Mouse (Mus musculus) midbrain, embryonic 16.5 days (tissue): ENCODE measurements around the gene Hint1. TPM values are rescaled to one million over a fixed set of nuclear protein-coding genes. Genes with fewer than 3 reads are reported as not detected.
A peak's percentile ranks its signal among the peaks of the same experiment; 100 is the strongest.

Source experiments
- ATAC-seq: fragments of 200-750 bp; cut with Nextera tagmentation; 2 replicates; pipeline ENCODE4 v1.8.0; 2017; ENCODE audit warnings: moderate TSS enrichment
- H3K27ac ChIP-seq: fragments of 300-500 bp; sonication (generic); 2 replicates; pipeline ENCODE4 v1.5.1; 2014; ENCODE audit warnings: mild to moderate bottlenecking, low read length, mixed read lengths
- H3K27me3 ChIP-seq: fragments of 300-500 bp; sonication (generic); 2 replicates; pipeline ENCODE4 v1.6.1; 2014; ENCODE audit warnings: low read depth, low read length, mixed read lengths; ENCODE audit not compliant: control insufficient read depth, insufficient read depth
- H3K36me3 ChIP-seq: fragments of 300-500 bp; sonication (generic); 2 replicates; pipeline ENCODE4 v1.6.1; 2014; ENCODE audit warnings: mild to moderate bottlenecking, low read length, moderate library complexity, mixed read lengths; ENCODE audit not compliant: control insufficient read depth, insufficient read depth
- H3K4me1 ChIP-seq: fragments of 300-500 bp; sonication (generic); 2 replicates; pipeline ENCODE4 v1.6.1; 2014; ENCODE audit warnings: mild to moderate bottlenecking, low read length, mixed read lengths; ENCODE audit not compliant: control insufficient read depth, insufficient read depth
- H3K4me2 ChIP-seq: fragments of 300-500 bp; sonication (generic); 2 replicates; pipeline ENCODE4 v1.6.1; 2014; ENCODE audit warnings: mild to moderate bottlenecking, low read length, mixed read lengths
- H3K4me3 ChIP-seq: fragments of 300-500 bp; sonication (generic); 2 replicates; pipeline ENCODE4 v1.5.1; 2014; ENCODE audit warnings: low read depth, mild to moderate bottlenecking, low read length, moderate library complexity, mixed read lengths
- H3K9ac ChIP-seq: fragments of 300-500 bp; sonication (generic); 2 replicates; pipeline ENCODE4 v1.6.1; 2014; ENCODE audit warnings: low read depth, low read length, mixed read lengths
- H3K9me3 ChIP-seq: fragments of 300-500 bp; sonication (generic); replicated peaks from 2 replicates; pipeline ENCODE4 v1.6.1; 2014; ENCODE audit warnings: mild to moderate bottlenecking, low read length, mixed read lengths; ENCODE audit not compliant: control insufficient read depth, poor library complexity, severe bottlenecking
- WGBS: fragments of 180-500 bp; shearing (Covaris S2); extraction: QIAGEN DNeasy Blood & Tissue Kit; methylation state at CpG from one replicate; pipeline ENCODE4 v1.1.7; 2014; 5-methylcytosine and 5-hydroxymethylcytosine counted together
- polyA plus RNA-seq: library from polyadenylated mRNA; unstranded; fragments of >200 nt; fragmentation: Nextera tagmentation; extraction: Ambion mirVana; gene quantifications from 2 replicates; pipeline ENCODE4 v1.2.1, GENCODE M21; 2015

Gene Hint1
- polyA plus RNA-seq, 1 experiment from 2014 or later, result 741 TPM

GRCm38 (mm10) chr11:54868445-54868844 lies 2.3 kb downstream of the Hint1 start:
- Histone ChIP-seq H3K36me3 (peaks cover 19% of the 10 kb centered on the region), H3K27me3 (no peaks in the 10 kb centered on the region), H3K9me3 (no peaks in the 10 kb centered on the region), H3K4me3 (no peak overlapping the region), H3K4me1 (peaks cover 32% of the 10 kb centered on the region), H3K4me2 (peak overlapping the region; percentile 28; the same call in 1 of the 2 replicates), H3K9ac (no peak overlapping the region), H3K27ac (no peak overlapping the region)
- 85% methylated on average over 2 of the region's 2 CpGs for WGBS
- no peak for ATAC-seq

- ATAC-seq, result no peak
- Histone ChIP-seq H3K4me3 (no peak overlapping the region), H3K9ac (no peak overlapping the region), H3K27me3 (no peaks in the 10 kb centered on the region), H3K36me3 (peaks cover 25% of the 10 kb centered on the region), H3K4me1 (peaks cover 32% of the 10 kb centered on the region), H3K9me3 (no peaks in the 10 kb centered on the region), H3K27ac (no peak overlapping the region), H3K4me2 (no peak overlapping the region)
- 86% methylated on average over 3 of the region's 3 CpGs for WGBS
Observed at GRCm38 (mm10) chr11:54869318-54869717, 3.1 kb downstream of the Hint1 start.

GRCm38 (mm10) chr11:54871831-54872537 lies 5.8 kb downstream of the Hint1 start:
- Histone ChIP-seq H3K9ac (no peak overlapping the region), H3K4me3 (no peak overlapping the region), H3K9me3 (no peaks in the 10 kb centered on the region), H3K4me2 (no peak overlapping the region), H3K27ac (no peak overlapping the region), H3K4me1 (peaks cover 28% of the 10 kb centered on the region), H3K36me3 (peaks cover 25% of the 10 kb centered on the region), H3K27me3 (no peaks in the 10 kb centered on the region)
- ATAC-seq, result no peak
- 73% methylated on average over 7 of the region's 7 CpGs for WGBS

- peaks cover 20% of the 10 kb centered on the region for H3K36me3 ChIP-seq
- H3K9me3 ChIP-seq, result no peaks in the 10 kb centered on the region
- H3K9ac ChIP-seq, result no peak overlapping the region
- H3K4me1 ChIP-seq, result no peaks in the 10 kb centered on the region
- H3K4me3 ChIP-seq, result no peak overlapping the region
- H3K27ac ChIP-seq, result no peak overlapping the region
- no peak overlapping the region for H3K4me2 ChIP-seq
- ATAC-seq, result no peak
- no peaks in the 10 kb centered on the region for H3K27me3 ChIP-seq
- WGBS, result 95% methylated on average over 5 of the region's 5 CpGs
Observed at GRCm38 (mm10) chr11:54876031-54876430, 9.8 kb downstream of the Hint1 start.

GRCm38 (mm10) chr11:54878893-54879292 lies 12.7 kb downstream of the Hint1 start:
- no peaks in the 10 kb centered on the region for H3K9me3 ChIP-seq
- H3K27me3 ChIP-seq, result no peaks in the 10 kb centered on the region
- ATAC-seq, result no peak
- no peak overlapping the region for H3K4me3 ChIP-seq
- 85% methylated on average over 6 of the region's 6 CpGs for WGBS
- H3K4me2 ChIP-seq, result no peak overlapping the region
- H3K9ac ChIP-seq, result no peak overlapping the region
- H3K27ac ChIP-seq, result no peak overlapping the region
- no peaks in the 10 kb centered on the region for H3K4me1 ChIP-seq
- peaks cover 3% of the 10 kb centered on the region for H3K36me3 ChIP-seq

- H3K36me3 ChIP-seq, result no peaks in the 10 kb centered on the region
- 38% methylated on average over 4 of the region's 4 CpGs for WGBS
- no peak overlapping the region for H3K9ac ChIP-seq
- ATAC-seq, result peak; percentile 54
- H3K4me2 ChIP-seq, result no peak overlapping the region
- no peaks in the 10 kb centered on the region for H3K4me1 ChIP-seq
- H3K9me3 ChIP-seq, result no peaks in the 10 kb centered on the region
- no peak overlapping the region for H3K27ac ChIP-seq
- H3K27me3 ChIP-seq, result no peaks in the 10 kb centered on the region
- H3K4me3 ChIP-seq, result no peak overlapping the region
Observed at GRCm38 (mm10) chr11:54879434-54879833, 13.3 kb downstream of the Hint1 start.

GRCm38 (mm10) chr11:54879922-54880321 lies 13.7 kb downstream of the Hint1 start:
- no peak for ATAC-seq

GRCm38 (mm10) chr11:54881051-54881474 lies 14.9 kb downstream of the Hint1 start:
- WGBS, result 13% methylated on average over 2 of the region's 2 CpGs
- no peaks in the 10 kb centered on the region for H3K9me3 ChIP-seq

More at GRCm38 (mm10) chr11:54879922-54880321, 13.7 kb downstream of the Hint1 start:
- no peaks in the 10 kb centered on the region for H3K4me1 ChIP-seq
- no peak overlapping the region for H3K27ac ChIP-seq
- H3K36me3 ChIP-seq, result no peaks in the 10 kb centered on the region
- H3K9ac ChIP-seq, result no peak overlapping the region
- no peak overlapping the region for H3K4me2 ChIP-seq
- H3K9me3 ChIP-seq, result no peaks in the 10 kb centered on the region
- 79% methylated on average over 10 of the region's 10 CpGs for WGBS
- H3K4me3 ChIP-seq, result no peak overlapping the region
- H3K27me3 ChIP-seq, result no peaks in the 10 kb centered on the region

GRCm38 (mm10) chr11:54882671-54883070 lies 16.5 kb downstream of the Hint1 start:
- H3K9me3 ChIP-seq, result no peaks in the 10 kb centered on the region
- no peak overlapping the region for H3K9ac ChIP-seq
- no peaks in the 10 kb centered on the region for H3K36me3 ChIP-seq
- ATAC-seq, result no peak
- no peak overlapping the region for H3K4me3 ChIP-seq
- WGBS, result 33% methylated on average over 8 of the region's 8 CpGs
- no peak overlapping the region for H3K4me2 ChIP-seq
- no peaks in the 10 kb centered on the region for H3K27me3 ChIP-seq
- no peaks in the 10 kb centered on the region for H3K4me1 ChIP-seq
- no peak overlapping the region for H3K27ac ChIP-seq

More at GRCm38 (mm10) chr11:54881051-54881474, 14.9 kb downstream of the Hint1 start:
- H3K4me1 ChIP-seq, result no peaks in the 10 kb centered on the region
- H3K36me3 ChIP-seq, result no peaks in the 10 kb centered on the region
- no peak overlapping the region for H3K27ac ChIP-seq
- H3K4me3 ChIP-seq, result no peak overlapping the region
- no peaks in the 10 kb centered on the region for H3K27me3 ChIP-seq
- no peak overlapping the region for H3K4me2 ChIP-seq
- no peak overlapping the region for H3K9ac ChIP-seq
- ATAC-seq, result no peak
